Mouse (Mus musculus) stomach, postnatal 0 days (tissue): ENCODE measurements at regions not wholly inside any gene's neighbourhood (a gene's known extent, or its start where the extent isn't known, plus 50 kb on each side); places are given as distances from the start of the nearest gene placed in this dataset.

Experiments used
- CTCF ChIP-seq: IDR thresholded peaks from 2 replicates; pipeline ENCODE4 v1.5.1; 2016; ENCODE audit warnings: antibody characterized with exemption, low read depth, mild to moderate bottlenecking, moderate library complexity
- EP300 ChIP-seq: optimal IDR thresholded peaks from 2 replicates; pipeline ENCODE3; 2016; ENCODE audit warnings: antibody characterized with exemption

GRCm38 (mm10) chr15:93920996-93921395 lies 325.3 kb upstream of the Prickle1 start:
- TF ChIP-seq EP300 (no peak), CTCF (no peak)
